Mouse (Mus musculus) liver, postnatal 0 days (tissue): ENCODE results near the gene Rabgap1l.
A peak's percentile ranks its signal among the peaks of the same experiment; 100 is the strongest.

Experiments
- CTCF ChIP-seq: sonication (generic); IDR thresholded peaks from 2 replicates; pipeline ENCODE4 v1.5.1; 2016; ENCODE audit warnings: antibody characterized with exemption, low read depth
- EP300 ChIP-seq: IDR thresholded peaks from 2 replicates; pipeline ENCODE4 v1.6.1; 2016; ENCODE audit warnings: antibody characterized with exemption, low read depth, mild to moderate bottlenecking

GRCm38 (mm10) chr1:160758243-160758642 is 34.8 kb downstream of the Rabgap1l start:
- TF ChIP-seq CTCF, result peak; percentile 87
- TF ChIP-seq EP300, result no peak
